8 mouse cellular contexts compared by ENCODE assay signal in the genomic region with DNA sequence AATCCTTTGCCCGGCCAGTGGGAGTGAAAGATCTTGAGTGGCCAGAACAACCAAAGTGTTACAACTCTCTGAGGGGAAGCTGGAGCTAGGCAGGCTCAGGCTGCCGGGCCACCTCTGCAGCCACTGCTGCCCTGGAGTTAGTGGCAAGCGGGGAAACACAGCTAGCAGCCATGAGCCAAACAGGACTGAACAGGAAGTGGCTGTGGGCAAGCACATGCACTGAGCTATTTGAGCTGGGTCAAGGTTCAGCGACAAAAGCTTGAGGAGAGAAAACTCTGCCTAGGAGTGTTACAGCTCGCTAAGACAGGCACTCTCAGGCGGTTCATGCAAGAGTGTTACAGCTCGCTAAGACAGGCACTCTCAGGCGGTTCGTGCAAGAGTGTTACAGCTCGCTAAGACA. TPM values are rescaled to one million over a fixed set of nuclear protein-coding genes. Genes with fewer than 3 reads are reported as not detected.
DNase-seq lines count a peak whose midpoint lies in the region; ATAC-seq and TF ChIP-seq lines count a peak whose summit lies in the region.
"Had no signal": no experiment of that assay in that cellular context is flagged by ENCODE, and none has a peak within 500 bp of the region (broad histone marks: within the 10 kb centered on the region; RNA-seq: fewer than 3 reads in every experiment).

No protein-coding gene starts in this region.

- peaks cover 53% of the 10 kb centered on the region for H3K4me1 ChIP-seq in liver, postnatal 0 days (ENCODE audit: insufficient read depth)

- TF ChIP-seq CTCF in liver, postnatal 0 days (IDR thresholded peaks at IDR 0.05; ENCODE audit: low read depth) = no peak

- peak; percentile 19 for DNase-seq in 3T3-L1 (ENCODE audit: low read depth, low spot score)
- DNase-seq in CD8-positive naive resting alpha-beta T cell, adult 2 months (ENCODE audit: low read depth in 2 of 2, low spot score in 2 of 2) = peak; percentile 31 to 41
- DNase-seq in heart, postnatal 10 days = peak; percentile 21 to 39
- DNase-seq in liver, postnatal 0 days = peak; percentile 37
- peak; percentile 18 to 37 for DNase-seq in thymus, postnatal 10 days (ENCODE audit: low spot score in 2 of 2)
- DNase-seq in layer of hippocampus, adult 9-10 months (ENCODE audit: low spot score) = no peak
- DNase-seq in left cerebral cortex, adult 18-20 months (ENCODE audit: low spot score in 2 of 2) = no peak

- 44% methylated on average over 10 of the region's 10 CpGs for WGBS in liver, postnatal 0 days (ENCODE audit: insufficient replicate concordance)

- 0 out of 2 replicates have a peak overlapping the region, but pooled peaks have one; percentile 20 for H3K4me2 ChIP-seq in liver, postnatal 0 days (ENCODE audit: low read depth, low read length)

- TF ChIP-seq EP300 in liver, postnatal 0 days (IDR thresholded peaks at IDR 0.05; ENCODE audit: low read depth) = no peak

- no peak overlapping the region for H3K9ac ChIP-seq in liver, postnatal 0 days (replicated peaks)

- H3K27ac ChIP-seq in liver, postnatal 0 days (ENCODE audit: low read depth) = peak overlapping the region; percentile 13; the same call in 1 of the 2 replicates

- H3K36me3 ChIP-seq in liver, postnatal 0 days (replicated peaks; ENCODE audit: insufficient read depth, low read length) = peaks cover 5% of the 10 kb centered on the region

- H3K4me3 ChIP-seq in liver, postnatal 0 days (ENCODE audit: low read depth, low read length) = no peak overlapping the region
- H3K4me3 ChIP-seq: myocyte had no signal

- intact Hi-C loops in heart, postnatal 10 days (cut with DNase I) = no loop called here

- H3K27me3 ChIP-seq in liver, postnatal 0 days (ENCODE audit: insufficient read depth, low read length) = no peaks in the 10 kb centered on the region

- no peaks in the 10 kb centered on the region for H3K9me3 ChIP-seq in liver, postnatal 0 days (ENCODE audit: low read length)

- 0 out of 2 replicates have a peak, but pooled peaks have one; percentile 23 for ATAC-seq in liver, postnatal 0 days

RNA-seq across cellular contexts. Expression of a gene that starts 12.2 kb away (rescaled TPM):
- total RNA-seq in heart, postnatal 10 days (2021) = 100 to 1,000 TPM; 138 to 139 TPM
- 81.1 and 85.8 TPM in 2 replicates for polyA plus RNA-seq in liver, postnatal 0 days (2015; fragmentation: Nextera tagmentation; extraction: Ambion mirVana)
- 100 to 1,000 TPM; 469 to 487 TPM for total RNA-seq in left cerebral cortex, adult 18-20 months (2021)

RNA-seq across cellular contexts. Expression of a gene that starts 18.3 kb away (rescaled TPM):
- total RNA-seq in heart, postnatal 10 days (2021) = under 1 TPM; 0.77 to 0.91 TPM
- polyA plus RNA-seq in liver, postnatal 0 days (2015; fragmentation: Nextera tagmentation; extraction: Ambion mirVana) = 0.46 and 0.63 TPM in 2 replicates
- 1 to 10 TPM in 1 of 2 experiments, under 1 TPM in 1; 0.51 to 1.3 TPM for total RNA-seq in left cerebral cortex, adult 18-20 months (2021)

Comparison
In these comparisons a context has a peak if more than half of its experiments do, and no peak if none do; other contexts are left out.
1. DNase-seq: peak in 3T3-L1 (single experiment), CD8-positive naive resting alpha-beta T cell, adult 2 months (2 of 2), heart, postnatal 10 days (2 of 2), liver, postnatal 0 days (single experiment) and thymus, postnatal 10 days (2 of 2); none in layer of hippocampus, adult 9-10 months (single experiment) and left cerebral cortex, adult 18-20 months (0 of 2).